Mouse (Mus musculus) hematopoietic stem cell, adult 5-6 weeks (primary cell): ENCODE measurements at regions not wholly inside any gene's neighbourhood (a gene's known extent, or its start where the extent isn't known, plus 50 kb on each side); places are given as distances from the start of the nearest gene placed in this dataset.

ENCODE experiments used
- ATAC-seq, 2 experiments: fragments of 125-278 bp in 1 of 2; replicated peaks in 1 of 2; 2 replicates each; pipeline ENCODE4 v1.8.0; 2016 to 2017; ENCODE audit warnings: inconsistent platforms in 2 of 2, mild to moderate bottlenecking in 2 of 2, moderate number of reproducible peaks in 2 of 2, low read depth in 1 of 2, moderate TSS enrichment in 1 of 2; ENCODE audit not compliant: low FRiP score in 2 of 2, poor library complexity in 2 of 2, severe bottlenecking in 2 of 2, insufficient read depth in 1 of 2, low TSS enrichment in 1 of 2

DNA sequence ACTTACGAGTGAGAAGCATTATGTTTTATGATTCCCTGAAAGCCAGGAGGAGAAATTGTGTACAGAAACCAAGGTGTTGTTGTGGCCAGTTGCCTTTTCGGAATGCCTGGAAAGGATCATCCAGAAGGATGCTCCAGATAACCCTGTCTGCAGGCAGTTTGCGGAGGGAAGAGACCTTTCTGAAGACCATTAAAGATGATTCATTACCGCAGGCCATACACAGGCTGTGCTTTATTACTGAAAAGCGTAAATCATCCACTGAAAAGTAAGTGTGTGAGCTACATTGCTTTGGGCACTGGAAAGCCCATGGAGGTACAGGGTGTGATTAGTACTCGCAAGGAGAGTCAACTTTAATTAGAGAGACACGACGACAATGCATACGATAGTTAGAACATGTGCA lies 191.7 kb upstream of the Jag1 start:
- ATAC-seq: no peak

DNA sequence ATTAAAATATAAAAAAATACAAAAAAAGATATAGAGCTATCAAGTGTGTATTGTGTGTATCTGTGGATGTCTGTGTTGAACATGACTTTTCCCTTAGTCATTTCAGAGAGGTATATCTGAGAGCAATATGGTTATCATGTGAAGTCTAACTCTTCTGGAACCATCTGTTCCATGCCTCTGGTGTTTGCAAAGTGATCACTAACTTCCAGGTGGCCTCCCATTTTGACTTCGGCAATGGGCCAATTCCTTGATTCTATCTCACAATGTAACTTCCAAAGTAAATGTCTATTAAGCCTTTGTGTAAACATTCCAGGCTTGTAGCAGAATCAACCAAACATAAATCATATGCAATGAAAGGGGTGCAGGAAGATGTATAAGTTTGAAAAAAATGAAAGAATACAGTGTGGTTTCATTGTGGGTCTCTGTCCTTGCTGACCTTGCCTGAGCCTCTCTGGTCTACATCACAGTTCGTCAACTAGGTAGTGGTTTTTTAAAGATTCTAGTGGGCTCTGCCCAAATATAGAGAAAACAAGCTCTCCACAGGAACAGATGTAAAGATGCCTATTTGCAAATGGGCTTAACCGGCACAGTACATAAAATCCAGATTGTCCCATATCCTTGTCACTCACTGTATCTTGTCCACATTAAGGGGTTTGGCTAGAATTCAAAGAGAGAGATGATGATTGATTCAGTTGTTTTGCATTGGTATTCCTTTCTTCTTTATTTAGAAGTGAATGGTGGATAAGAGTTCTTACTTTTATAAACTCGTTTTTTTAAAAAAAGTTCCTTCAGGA lies 185.2 kb upstream of the Jag1 start:
- no peak for ATAC-seq

DNA sequence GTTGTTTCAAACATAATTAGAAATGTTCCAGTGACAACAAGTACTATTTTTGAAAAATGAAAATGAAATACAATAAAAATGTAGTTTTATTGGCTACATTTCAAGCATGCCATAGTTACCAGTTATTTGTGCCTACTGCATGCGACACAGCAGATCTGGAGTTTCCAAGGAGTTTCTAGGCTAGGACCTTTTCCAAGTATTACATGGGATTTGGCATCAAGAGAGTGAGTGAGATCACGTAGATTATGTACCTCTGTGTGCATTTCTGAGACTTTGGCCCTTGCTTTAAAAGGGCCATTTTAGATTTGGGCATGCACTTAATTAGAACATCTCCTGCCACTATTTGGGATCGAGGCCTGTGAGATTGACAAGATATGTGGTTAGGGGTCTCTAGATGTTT lies 172.8 kb upstream of the Jag1 start:
- ATAC-seq: no peak

DNA sequence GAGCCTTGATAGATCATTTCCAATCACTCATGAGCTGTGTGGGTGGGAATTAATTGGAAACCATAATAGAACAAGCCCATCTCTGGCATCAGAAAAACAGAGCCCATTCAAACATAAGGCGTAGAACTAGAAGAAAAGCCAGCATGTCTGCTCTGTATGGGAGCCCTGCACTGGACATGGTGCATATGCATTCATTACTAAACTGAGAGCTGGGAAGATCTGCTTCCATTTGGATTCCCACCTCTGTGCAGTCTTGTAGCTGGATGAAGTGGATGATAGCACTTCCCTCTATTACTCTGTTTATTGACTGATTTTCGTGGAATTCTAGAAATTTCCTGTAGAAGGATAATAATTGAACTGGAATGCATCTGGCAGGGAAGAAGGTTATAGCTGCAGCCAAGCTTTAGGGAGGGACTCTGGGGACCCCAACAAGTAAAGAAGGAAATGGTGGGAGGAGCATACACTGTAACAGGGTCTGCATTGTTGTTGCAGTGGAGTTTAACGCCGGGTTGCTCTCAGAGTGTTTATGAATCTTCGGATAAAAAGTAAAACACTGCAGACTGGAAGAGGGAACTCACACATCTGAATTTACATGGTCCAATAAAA lies 155.2 kb upstream of the Jag1 start:
- no peak for ATAC-seq

DNA sequence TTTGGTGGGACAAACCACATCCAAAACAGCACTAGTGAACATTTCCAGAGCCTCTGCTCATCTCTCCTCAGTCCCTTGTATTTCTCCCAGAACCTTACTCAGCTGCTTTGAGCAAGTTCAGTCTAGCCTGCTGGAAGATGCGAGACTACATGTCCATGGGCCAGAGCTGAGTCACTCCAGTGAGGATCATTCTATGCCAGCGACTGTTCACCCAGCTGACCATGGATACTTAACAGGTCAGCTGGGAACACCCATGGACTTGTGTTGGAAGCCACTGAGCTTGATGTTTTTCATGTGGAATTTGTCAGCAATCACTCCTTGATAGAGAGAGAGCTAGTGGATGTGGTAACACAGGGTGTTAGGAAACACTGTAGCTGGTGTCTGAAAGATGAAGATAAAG lies 146.5 kb upstream of the Jag1 start:
- ATAC-seq: no peak

DNA sequence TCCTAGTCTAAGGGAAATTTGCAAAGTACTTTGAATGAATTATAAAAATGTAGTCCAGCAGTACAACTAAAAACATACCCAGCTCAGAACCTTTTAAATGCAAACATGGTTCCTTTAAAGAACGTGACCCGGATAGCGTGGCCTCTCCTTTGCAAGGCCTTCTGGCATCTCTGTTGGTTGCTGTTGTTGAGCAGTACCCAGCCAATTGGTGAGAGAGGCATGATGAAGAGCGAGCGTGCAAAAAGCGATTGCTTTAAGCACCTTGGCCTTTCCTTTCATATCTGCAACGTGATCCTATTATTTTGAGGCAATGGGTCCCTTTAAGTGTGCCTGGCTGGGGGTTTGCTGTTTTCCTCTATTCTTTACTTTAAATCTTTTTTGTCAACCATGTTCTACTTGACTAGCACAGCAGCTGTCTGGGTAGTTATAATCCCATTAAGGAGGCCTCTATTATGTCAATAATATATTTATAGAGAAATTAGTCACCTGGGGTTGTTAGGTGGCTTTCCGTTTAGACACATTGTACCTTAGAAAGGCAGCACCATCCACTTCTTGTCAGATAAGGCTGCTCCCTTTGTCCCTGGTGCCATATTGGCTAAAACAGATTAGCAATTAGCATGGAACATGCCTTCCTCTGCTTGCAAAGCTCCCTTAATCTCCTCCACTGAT lies 141.5 kb upstream of the Jag1 start:
- ATAC-seq: no peak

DNA sequence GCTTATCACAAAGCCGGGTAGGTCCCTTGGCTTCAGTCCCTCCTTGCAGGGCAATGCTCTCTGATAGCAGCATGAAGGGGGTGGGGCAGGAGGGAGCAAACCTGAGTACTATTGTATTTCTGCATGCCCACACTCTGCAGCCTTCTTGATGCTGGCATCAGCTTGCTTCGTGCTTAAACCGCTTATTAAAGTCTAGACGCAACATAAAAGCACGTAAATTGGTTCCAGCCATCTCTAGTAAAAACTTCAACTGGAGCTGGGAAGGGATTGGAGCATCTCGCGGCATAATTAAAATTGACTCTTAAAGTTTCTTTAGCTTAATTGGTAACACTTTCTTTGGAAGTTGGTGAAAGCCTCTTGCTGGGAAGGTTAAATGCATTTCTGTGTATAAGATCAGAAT lies 131.5 kb upstream of the Jag1 start:
- no peak for ATAC-seq

DNA sequence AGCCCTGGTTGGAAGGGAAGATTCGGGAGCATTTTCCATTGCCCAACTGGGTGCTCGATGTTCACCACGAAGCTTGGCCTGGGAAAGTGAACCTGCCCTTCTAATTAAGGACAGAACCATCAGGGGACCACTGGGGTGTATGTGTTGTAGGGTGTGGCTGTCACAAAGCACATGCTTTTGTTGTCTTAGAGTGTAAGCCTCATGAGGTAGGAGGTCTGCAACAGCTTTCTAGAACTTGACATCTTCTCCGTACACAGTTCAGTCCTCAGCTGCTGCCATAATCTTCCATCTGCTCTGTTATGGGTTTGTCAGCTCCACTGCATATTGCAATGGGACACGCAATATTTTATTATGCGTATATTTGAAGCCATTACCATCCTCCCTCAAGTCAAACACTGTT lies 127.9 kb upstream of the Jag1 start:
- ATAC-seq: no peak

DNA sequence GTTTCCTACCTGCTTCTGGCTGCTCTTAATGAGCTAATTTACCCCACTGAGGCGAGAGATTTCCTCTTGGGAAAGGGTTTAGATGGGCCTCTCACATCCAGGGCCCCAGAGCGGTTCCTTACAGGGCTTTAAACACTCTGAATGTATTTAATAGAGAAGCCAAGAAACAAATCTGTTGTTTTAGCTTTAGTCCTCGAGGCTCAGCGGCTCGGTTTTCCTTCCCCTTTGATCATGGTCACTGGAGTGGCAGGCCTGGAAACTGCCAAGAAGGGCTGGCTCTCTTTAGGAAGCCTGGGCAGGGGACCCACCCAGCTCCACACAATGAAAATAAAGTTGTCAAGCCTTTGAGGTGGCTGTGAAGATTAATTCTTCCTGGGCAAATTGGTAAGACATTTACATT lies 127.5 kb upstream of the Jag1 start:
- ATAC-seq: no peak

DNA sequence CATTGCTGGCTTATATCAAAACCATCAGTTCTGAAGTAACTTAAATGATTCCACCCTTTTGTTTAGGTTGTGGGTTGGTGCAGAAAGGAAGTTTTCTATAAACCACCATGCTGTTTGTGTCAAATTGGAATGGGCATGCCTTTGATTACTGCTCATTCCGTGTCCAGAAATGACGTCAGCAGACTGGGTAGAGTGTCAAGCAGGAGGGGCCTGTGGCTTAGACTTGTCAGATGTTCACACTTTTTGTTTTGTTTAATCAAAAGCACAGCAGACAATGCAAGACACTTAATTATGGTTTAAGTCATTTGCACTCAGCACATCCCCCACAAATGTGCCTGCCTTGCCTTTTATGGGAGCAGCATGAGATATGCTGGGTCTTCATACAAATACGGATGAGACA lies 120.5 kb upstream of the Jag1 start:
- no peak for ATAC-seq

DNA sequence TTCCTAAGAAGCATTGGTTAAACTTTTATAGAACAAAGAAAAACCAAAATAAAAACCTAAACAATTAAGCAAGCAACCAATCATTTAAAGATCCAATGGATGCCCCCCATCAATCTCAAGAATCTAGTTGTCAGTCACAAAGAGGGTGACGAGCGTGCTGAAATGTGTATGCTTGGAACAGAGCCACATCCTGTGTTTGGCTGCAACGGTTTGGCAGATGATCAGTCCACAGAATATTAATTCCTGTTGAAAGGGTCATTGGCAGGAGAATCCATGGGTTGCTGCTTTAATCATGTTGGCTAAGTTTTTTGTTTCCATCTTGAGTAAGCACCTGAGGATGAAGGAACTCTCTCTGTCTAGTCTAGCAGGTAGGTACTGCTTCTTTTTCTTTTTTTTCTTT lies 117.5 kb upstream of the Jag1 start:
- no peak for ATAC-seq

DNA sequence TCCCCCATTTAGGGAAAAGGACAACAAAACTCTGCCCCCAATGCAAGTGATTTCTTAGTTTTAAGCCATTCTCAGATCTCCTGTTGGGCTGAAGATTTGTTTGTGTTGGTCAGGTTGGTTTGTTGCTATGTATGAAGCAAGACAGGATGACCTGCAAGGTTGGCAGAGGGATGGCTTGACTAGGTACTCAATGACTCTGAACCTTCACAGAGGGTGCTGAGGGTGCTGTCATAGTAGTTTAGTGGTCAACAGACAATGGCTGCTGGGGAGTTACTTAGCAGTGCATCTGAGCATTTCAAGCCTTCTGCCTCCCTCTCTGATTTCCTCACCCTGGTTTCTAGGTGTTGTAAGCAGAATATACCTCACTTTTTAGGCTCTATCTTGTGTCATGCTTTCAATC lies 114.7 kb upstream of the Jag1 start:
- ATAC-seq: no peak

DNA sequence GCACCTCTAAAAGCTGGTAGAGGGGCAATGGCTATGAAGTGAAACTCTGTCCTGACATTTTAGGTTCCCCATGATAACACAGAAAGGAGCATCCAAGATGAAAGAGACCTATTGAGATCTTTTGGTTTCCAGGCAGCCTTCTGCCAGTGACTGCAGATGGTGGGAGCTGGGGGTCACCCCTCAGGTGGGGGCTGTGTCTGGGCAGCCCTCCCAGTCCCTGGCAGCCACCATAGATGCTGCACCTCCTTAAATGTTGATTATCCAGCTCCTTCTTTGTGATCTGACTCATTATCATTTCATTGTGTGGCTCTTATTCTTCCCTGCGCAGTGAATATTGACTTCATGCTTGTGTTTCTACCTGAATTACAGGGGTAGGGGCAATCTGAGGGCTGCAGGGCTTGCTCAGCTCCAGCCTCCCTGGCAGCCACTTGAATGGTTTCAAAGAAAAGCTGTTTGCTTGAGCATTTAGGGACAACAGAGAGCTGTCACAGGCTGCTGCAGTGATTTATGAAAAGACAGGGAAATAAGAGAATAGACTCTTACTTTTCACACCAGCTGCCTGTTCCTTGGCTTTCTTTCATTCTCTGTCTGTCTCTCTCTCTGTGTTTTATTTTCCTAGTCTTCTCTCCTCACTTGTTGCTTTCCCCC lies 113.1 kb upstream of the Jag1 start:
- ATAC-seq: no peak

DNA sequence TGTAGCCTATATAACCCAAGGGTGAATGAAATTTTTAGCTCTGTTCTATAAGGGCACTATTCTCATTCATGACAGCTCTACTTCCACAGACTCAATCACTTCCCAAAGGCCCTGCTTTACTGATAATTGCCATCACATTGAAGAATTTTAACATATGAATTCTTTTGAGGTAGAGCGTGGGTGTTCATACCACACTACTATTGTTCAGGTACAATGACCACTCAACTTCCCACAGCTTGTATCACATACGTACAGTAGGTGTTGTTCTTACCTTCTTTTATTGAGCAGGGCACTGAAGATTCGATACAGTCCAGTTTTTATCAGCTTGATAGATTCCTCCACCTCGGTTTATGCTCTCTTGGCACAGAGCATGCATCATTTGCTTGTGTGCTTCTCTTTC lies 111.1 kb upstream of the Jag1 start:
- no peak for ATAC-seq

DNA sequence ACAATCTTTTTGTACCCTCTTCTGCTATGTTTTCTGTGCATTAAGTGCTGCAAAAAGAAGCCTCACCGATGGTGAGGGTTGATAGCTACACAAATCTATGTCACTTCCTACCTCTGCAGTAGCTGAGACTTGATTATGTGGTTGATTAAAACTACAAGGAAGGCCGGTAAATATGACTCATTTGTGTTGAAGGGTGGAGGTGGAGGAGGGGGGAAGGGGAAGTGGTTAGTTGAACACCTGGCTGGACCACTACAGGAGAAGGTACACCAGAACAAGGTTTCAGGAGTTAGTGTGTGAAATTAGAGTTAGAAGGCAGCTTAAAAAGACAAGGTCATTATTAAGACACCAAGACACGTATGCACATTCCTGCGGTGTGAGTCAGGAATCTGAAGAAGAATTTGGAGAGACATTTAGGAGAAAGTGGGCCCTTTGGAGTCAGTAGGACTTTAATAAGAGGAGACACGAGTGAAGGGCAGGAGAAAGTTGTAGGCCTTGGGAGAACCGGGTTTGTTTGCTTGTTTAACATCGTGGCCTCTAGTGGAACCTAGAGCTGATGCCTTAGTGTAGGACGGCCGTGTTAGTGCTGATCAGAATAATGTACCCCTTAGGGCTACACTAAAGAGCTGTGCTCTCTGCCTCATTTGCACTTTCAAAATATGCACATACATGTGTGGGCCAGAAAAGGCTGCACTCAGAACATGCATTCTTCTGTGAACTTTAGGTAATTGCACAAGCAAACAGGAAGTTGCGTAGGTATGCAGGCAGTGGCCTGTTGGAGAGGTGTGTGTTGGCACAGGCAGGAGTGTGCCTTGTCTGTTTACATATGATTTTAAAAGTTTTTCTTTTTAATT lies 108.5 kb upstream of the Jag1 start:
- no peak for ATAC-seq

DNA sequence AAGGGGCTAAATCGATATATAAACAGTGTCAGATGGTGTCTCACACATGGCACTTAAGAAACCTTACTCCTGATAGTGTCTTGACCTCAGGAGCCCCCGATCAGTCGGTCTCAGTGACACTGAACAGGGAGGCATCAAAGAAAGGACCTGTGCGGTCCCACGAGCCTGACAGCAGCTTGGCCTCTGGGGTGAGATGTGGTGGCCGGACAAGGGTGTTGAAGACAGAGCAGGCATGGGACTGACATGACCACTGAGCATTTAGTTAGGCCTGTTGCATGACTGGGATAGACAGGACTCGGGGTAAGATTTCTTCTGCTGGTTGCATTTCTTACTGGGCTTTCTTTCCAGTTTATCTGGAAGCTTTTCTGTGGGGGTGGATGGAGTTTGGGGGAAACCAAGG lies 99.3 kb upstream of the Jag1 start:
- ATAC-seq: no peak

DNA sequence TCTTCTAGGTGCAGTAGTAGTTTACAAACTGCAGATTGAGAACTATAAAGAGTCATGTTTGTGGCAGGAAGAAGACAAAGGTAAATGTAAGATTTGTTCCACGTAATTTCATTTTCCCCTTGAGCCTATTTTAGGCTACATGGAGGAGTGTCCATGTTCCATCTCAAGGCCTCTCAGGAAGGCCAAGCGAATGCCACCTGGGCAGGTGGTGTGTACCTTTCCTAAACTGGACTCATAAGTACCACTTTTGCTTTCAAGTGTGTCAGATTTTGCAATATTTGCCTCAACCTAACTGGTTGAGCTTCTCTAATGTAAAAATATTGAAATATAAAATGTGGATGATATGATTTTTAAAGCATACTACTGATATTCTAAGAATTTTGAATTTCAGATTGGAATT lies 91.4 kb upstream of the Jag1 start:
- no peak for ATAC-seq
